Mouse (Mus musculus) ovary, adult 2 months (tissue): ENCODE results near the gene Atf7ip2. TPM values are rescaled to one million over a fixed set of nuclear protein-coding genes. Genes with fewer than 3 reads are reported as not detected.

ENCODE experiments used
- polyA plus RNA-seq: library from polyadenylated mRNA; depleted of rRNA; stranded (reverse); fragments of >200 nt; gene quantifications from 2 replicates; pipeline ENCODE4 v1.2.3, GENCODE M21; 2012; rRNA removed

Gene Atf7ip2
- 0.13 and 0.26 TPM in 2 replicates for polyA plus RNA-seq

GRCm38 (mm10) chr16:10192679-10193506, at the start of gene Atf7ip2:
Gene Atf7ip2, plus strand, starts transcription at chr16:10192712.

GRCm38 (mm10) chr16:10170005-10170404, 22.5 kb upstream of the Atf7ip2 start, which contains the start of gene Rpl39l:
Gene Rpl39l, plus strand, starts transcription at chr16:10170226.

Other genes with a start within 250 kb of the Atf7ip2 start
- gene Grin2a, start 197.2 kb upstream of the Atf7ip2 start, polyA plus RNA-seq = 0.08 and 0.28 TPM in 2 replicates
- gene Rpl39l, start 22.5 kb upstream of the Atf7ip2 start, polyA plus RNA-seq = 0.38 TPM in 1 of 2 replicates, not detected in the other
- gene Emp2, start 121.3 kb downstream of the Atf7ip2 start, polyA plus RNA-seq = 43.1 and 43.6 TPM in 2 replicates
- 0.75 and 0.89 TPM in 2 replicates for gene Tekt5, start 202.8 kb downstream of the Atf7ip2 start, polyA plus RNA-seq
- gene Nubp1, start 219.2 kb downstream of the Atf7ip2 start, polyA plus RNA-seq = 30.2 and 34.1 TPM in 2 replicates